Mouse (Mus musculus) lung, postnatal 10 days (tissue): ENCODE measurements at regions not wholly inside any gene's neighbourhood (a gene's known extent, or its start where the extent isn't known, plus 50 kb on each side); places are given as distances from the start of the nearest gene placed in this dataset.

ENCODE experiments used
- DNase-seq: peaks from one replicate; pipeline ENCODE4 v3.0.0; 2021

- DNase-seq = no peak
These were observed 98.6 kb upstream of the Foxp3 start for GRCm38 (mm10) chrX:7474831-7475230.

- DNase-seq = peak; percentile 50
These were observed 98.2 kb upstream of the Usp27x start for GRCm38 (mm10) chrX:7473814-7474213.

GRCm38 (mm10) chrX:7469801-7470200 is 94.2 kb upstream of the Usp27x start:
- no peak for DNase-seq

GRCm38 (mm10) chrX:7467985-7468384 is 92.4 kb upstream of the Usp27x start:
- DNase-seq = peak; percentile 3

GRCm38 (mm10) chrX:7456851-7457250 is 81.2 kb upstream of the Usp27x start:
- DNase-seq = no peak

- no peak for DNase-seq
These were observed 69.4 kb upstream of the Usp27x start for GRCm38 (mm10) chrX:7445035-7445434.

- no peak for DNase-seq
These were observed 69.0 kb upstream of the Usp27x start for GRCm38 (mm10) chrX:7444583-7444982.

GRCm38 (mm10) chrX:7443996-7444421 is 68.4 kb upstream of the Usp27x start:
- no peak for DNase-seq

GRCm38 (mm10) chrX:7435375-7436042 is 59.9 kb upstream of the Usp27x start:
- DNase-seq = no peak

- no peak for DNase-seq
These were observed 58.6 kb upstream of the Usp27x start for GRCm38 (mm10) chrX:7434268-7434667.

GRCm38 (mm10) chrX:7430456-7430855 is 54.8 kb upstream of the Usp27x start:
- DNase-seq = no peak

- DNase-seq = no peak
These were observed 53.9 kb upstream of the Usp27x start for GRCm38 (mm10) chrX:7429524-7429865.

- peak; percentile 59 for DNase-seq
These were observed 53.2 kb upstream of the Usp27x start for GRCm38 (mm10) chrX:7428621-7429523.
